Comparison of ENCODE assay signal across 15 mouse cellular contexts in the genomic region with DNA sequence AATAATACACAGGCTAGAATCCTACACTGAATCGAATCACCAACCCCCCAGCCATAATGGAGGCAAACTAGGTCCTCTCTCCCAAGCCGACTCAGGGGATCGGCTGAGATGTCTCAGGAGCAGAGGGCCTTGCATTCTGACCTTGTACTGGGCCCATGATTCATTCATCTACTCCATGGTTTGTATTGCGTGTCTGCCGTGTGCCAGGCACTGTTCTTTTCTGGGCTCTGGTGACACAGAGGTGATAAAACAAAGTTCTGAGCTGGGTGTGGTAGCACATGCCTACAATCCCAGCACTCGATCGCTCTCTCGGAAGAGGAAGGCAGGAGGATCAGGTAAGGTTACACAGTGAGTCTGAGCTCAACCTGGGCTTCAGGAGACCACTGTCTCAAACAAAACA. TPM values are rescaled to one million over a fixed set of nuclear protein-coding genes. Genes with fewer than 3 reads are reported as not detected.
A peak's percentile ranks its signal among the peaks of the same experiment; 100 is the strongest.
DNase-seq lines count a peak whose midpoint lies in the region; ATAC-seq lines count a peak whose summit lies in the region.
"Had no signal": no experiment of that assay in that cellular context is flagged by ENCODE, and none has a peak within 500 bp of the region (broad histone marks: within the 10 kb centered on the region; RNA-seq: fewer than 3 reads in every experiment).

No protein-coding gene starts in this region.

- no peak overlapping the region for H3K9ac ChIP-seq in heart, embryonic 11.5 days (ENCODE audit: low read depth, low read length)
- H3K9ac ChIP-seq: limb, embryonic 12.5 days had no signal

- H3K27me3 ChIP-seq in heart, embryonic 10.5 days (ENCODE audit: insufficient read depth, poor library complexity, severe bottlenecking), result no peaks in the 10 kb centered on the region
- no peaks in the 10 kb centered on the region for H3K27me3 ChIP-seq in heart, embryonic 11.5 days (ENCODE audit: control insufficient read depth, insufficient read depth, low read length)
- H3K27me3 ChIP-seq: limb, embryonic 12.5 days had no signal

- peaks cover 42% of the 10 kb centered on the region for H3K4me1 ChIP-seq in heart, embryonic 10.5 days
- H3K4me1 ChIP-seq in heart, embryonic 11.5 days (ENCODE audit: control insufficient read depth, insufficient read depth, low read length), result peaks cover 14% of the 10 kb centered on the region

- no peak for ATAC-seq in heart, embryonic 11.5 days (replicated peaks; ENCODE audit: insufficient number of reproducible peaks, low FRiP score, low TSS enrichment)

- no peaks in the 10 kb centered on the region for H3K9me3 ChIP-seq in heart, embryonic 10.5 days
- H3K9me3 ChIP-seq in heart, embryonic 11.5 days (replicated peaks; ENCODE audit: control insufficient read depth, low read length), result no peaks in the 10 kb centered on the region
- H3K9me3 ChIP-seq: limb, embryonic 12.5 days had no signal

- H3K27ac ChIP-seq in heart, embryonic 10.5 days, result 0 out of 2 replicates have a peak overlapping the region, but pooled peaks have one; percentile 23
- no peak overlapping the region for H3K27ac ChIP-seq in heart, embryonic 11.5 days (ENCODE audit: low read depth, low read length)
- H3K27ac ChIP-seq: limb, embryonic 12.5 days had no signal

- WGBS in heart, embryonic 10.5 days, result 73% methylated on average over 8 of the region's 8 CpGs
- WGBS in heart, embryonic 11.5 days (ENCODE audit: insufficient replicate concordance), result 73% methylated on average over 8 of the region's 8 CpGs

- H3K4me3 ChIP-seq in heart, embryonic 10.5 days, result no peak overlapping the region
- no peak overlapping the region for H3K4me3 ChIP-seq in heart, embryonic 11.5 days (ENCODE audit: low read depth, low read length)
- H3K4me3 ChIP-seq: erythroblast, embryonic 14.5 days; limb, embryonic 12.5 days had no signal

- no peak for DNase-seq in heart, embryonic 10.5 days (ENCODE audit: low spot score)
- peak; percentile 20 for DNase-seq in urinary bladder, postnatal 25 days (ENCODE audit: low spot score)
- no peak for DNase-seq in urinary bladder, adult 2 months (ENCODE audit: low spot score)
- peak; percentile 19 for DNase-seq in lung, postnatal 25 days (ENCODE audit: low spot score)
- no peak for DNase-seq in cerebellum, adult 11-12 months
- DNase-seq in testis, postnatal 14 days (ENCODE audit: low spot score), result no peak
- DNase-seq: cerebellum, postnatal 14 days; kidney, postnatal 4 days; layer of hippocampus, postnatal 36 days; midbrain, embryonic 14.5 days; right cerebral cortex, postnatal 25 days; thymus, postnatal 14 days had no signal

- H3K36me3 ChIP-seq in heart, embryonic 10.5 days, result no peaks in the 10 kb centered on the region
- no peaks in the 10 kb centered on the region for H3K36me3 ChIP-seq in heart, embryonic 11.5 days (ENCODE audit: control insufficient read depth, insufficient read depth, low read length)
- H3K36me3 ChIP-seq: limb, embryonic 12.5 days had no signal

- no peak overlapping the region for H3K4me2 ChIP-seq in heart, embryonic 11.5 days
- H3K4me2 ChIP-seq: limb, embryonic 12.5 days had no signal

RNA-seq across cellular contexts. Expression of a gene that starts 59.4 kb away (rescaled TPM):
- 28.1 and 33.6 TPM in 2 replicates for polyA plus RNA-seq in heart, embryonic 10.5 days (2016; fragmentation: Nextera tagmentation; extraction: Ambion mirVana)
- 13.3 and 32.3 TPM in 2 replicates for polyA plus RNA-seq in heart, embryonic 11.5 days (2014; fragmentation: Nextera tagmentation; extraction: Ambion mirVana)
- polyA plus RNA-seq in urinary bladder, adult 2 months (2012; rRNA removed), result 71.6 and 79.9 TPM in 2 replicates

Comparison
In these comparisons a context has a peak if more than half of its experiments do, and no peak if none do; other contexts are left out.
1. DNase-seq: peak in urinary bladder, postnatal 25 days (single experiment) and lung, postnatal 25 days (single experiment); none in heart, embryonic 10.5 days (single experiment), urinary bladder, adult 2 months (single experiment), cerebellum, adult 11-12 months (single experiment) and testis, postnatal 14 days (single experiment).